Mouse (Mus musculus) layer of hippocampus, adult 11-12 months (tissue): ENCODE measurements at regions not wholly inside any gene's neighbourhood (a gene's known extent, or its start where the extent isn't known, plus 50 kb on each side); places are given as distances from the start of the nearest gene placed in this dataset.

Source experiments
- DNase-seq: peaks from one replicate; pipeline ENCODE4 v3.0.0; 2022; ENCODE audit warnings: low spot score

- no peak for DNase-seq
Observed at GRCm38 (mm10) chr8:115549112-115549511, 158.5 kb downstream of the Maf start.

- no peak for DNase-seq
Observed at GRCm38 (mm10) chr8:115544067-115544466, 163.5 kb downstream of the Maf start.

GRCm38 (mm10) chr8:115542935-115543334 is 164.7 kb downstream of the Maf start:
- no peak for DNase-seq

- DNase-seq: no peak
Observed at GRCm38 (mm10) chr8:115539600-115539999, 168.0 kb downstream of the Maf start.

GRCm38 (mm10) chr8:115538236-115538635 is 169.4 kb downstream of the Maf start:
- no peak for DNase-seq

GRCm38 (mm10) chr8:115537761-115538160 is 169.8 kb downstream of the Maf start:
- no peak for DNase-seq

GRCm38 (mm10) chr8:115536554-115537346 is 170.8 kb downstream of the Maf start:
- no peak for DNase-seq

GRCm38 (mm10) chr8:115536001-115536400 is 171.6 kb downstream of the Maf start:
- DNase-seq: no peak

- DNase-seq: no peak
Observed at GRCm38 (mm10) chr8:115534030-115534429, 173.6 kb downstream of the Maf start.

- no peak for DNase-seq
Observed at GRCm38 (mm10) chr8:115531343-115531742, 176.3 kb downstream of the Maf start.

- peak; percentile 19 for DNase-seq
Observed at GRCm38 (mm10) chr8:115529568-115530342, 177.8 kb downstream of the Maf start.

GRCm38 (mm10) chr8:115528879-115529278 is 178.7 kb downstream of the Maf start:
- DNase-seq: no peak

GRCm38 (mm10) chr8:115525149-115525548 is 182.4 kb downstream of the Maf start:
- DNase-seq: no peak

- no peak for DNase-seq
Observed at GRCm38 (mm10) chr8:115524713-115525112, 182.9 kb downstream of the Maf start.

GRCm38 (mm10) chr8:115522527-115522926 is 185.1 kb downstream of the Maf start:
- DNase-seq: no peak

- DNase-seq: no peak
Observed at GRCm38 (mm10) chr8:115515647-115516046, 191.9 kb downstream of the Maf start.

GRCm38 (mm10) chr8:115514485-115514884 is 193.1 kb downstream of the Maf start:
- no peak for DNase-seq

GRCm38 (mm10) chr8:115507180-115507579 is 200.4 kb downstream of the Maf start:
- DNase-seq: no peak

GRCm38 (mm10) chr8:115506741-115507140 is 200.9 kb downstream of the Maf start:
- no peak for DNase-seq

GRCm38 (mm10) chr8:115496016-115496415 is 211.6 kb downstream of the Maf start:
- no peak for DNase-seq

GRCm38 (mm10) chr8:115494353-115494752 is 213.2 kb downstream of the Maf start:
- DNase-seq: no peak

- no peak for DNase-seq
Observed at GRCm38 (mm10) chr8:115486904-115487303, 220.7 kb downstream of the Maf start.

- DNase-seq: no peak
Observed at GRCm38 (mm10) chr8:115481136-115481535, 226.5 kb downstream of the Maf start.
